Mouse (Mus musculus) heart, adult 2 months (tissue): ENCODE measurements around the gene Epha5. TPM values are rescaled to one million over a fixed set of nuclear protein-coding genes. Genes with fewer than 3 reads are reported as not detected.

Experiments
- DNase-seq, 2 experiments: peaks; one replicate each; pipeline ENCODE4 v3.0.0; 2021
- H3K27ac ChIP-seq: fragments of 200-600 bp; 2 replicates; pipeline ENCODE4 v1.8.1; 2022
- H3K27me3 ChIP-seq: fragments of 200-500 bp; 2 replicates; pipeline ENCODE4 v1.6.1; 2012; ENCODE audit warnings: mild to moderate bottlenecking, low read length, inconsistent platforms, mixed read lengths; ENCODE audit not compliant: control insufficient read depth, insufficient read depth
- H3K36me3 ChIP-seq: fragments of 200-500 bp; 2 replicates; pipeline ENCODE4 v1.6.1; 2012; ENCODE audit warnings: low read length, inconsistent platforms; ENCODE audit not compliant: control insufficient read depth, insufficient read depth
- H3K4me1 ChIP-seq: fragments of 200-500 bp; 2 replicates; pipeline ENCODE4 v1.6.1; 2011; ENCODE audit warnings: low read length; ENCODE audit not compliant: control insufficient read depth, insufficient read depth
- H3K4me3 ChIP-seq: fragments of 200-600 bp; 2 replicates; pipeline ENCODE4 v1.8.1; 2022
- H3K79me2 ChIP-seq: fragments of 200-500 bp; replicated peaks from 2 replicates; pipeline ENCODE4 v1.6.1; 2012; ENCODE audit warnings: mild to moderate bottlenecking, inconsistent platforms, low read length, moderate library complexity, mixed read lengths; ENCODE audit not compliant: control insufficient read depth, insufficient read depth
- H3K9ac ChIP-seq: fragments of 200-500 bp; 2 replicates; pipeline ENCODE4 v1.6.1; 2012; ENCODE audit warnings: low read depth, mild to moderate bottlenecking, control low read depth, inconsistent platforms, low read length, mixed read lengths
- CTCF ChIP-seq: fragments of 200-600 bp; IDR thresholded peaks from 2 replicates; pipeline ENCODE4 v1.8.1; 2022; ENCODE audit warnings: antibody characterized with exemption, mild to moderate bottlenecking, moderate library complexity
- EP300 ChIP-seq: fragments of 200-500 bp; IDR thresholded peaks from 2 replicates; pipeline ENCODE4 v1.6.1; 2011; ENCODE audit warnings: low read depth, low read length, control low read depth; ENCODE audit not compliant: insufficient read depth
- POLR2A ChIP-seq: fragments of 200-500 bp; IDR thresholded peaks from 2 replicates; pipeline ENCODE4 v1.6.1; 2011; ENCODE audit warnings: mild to moderate bottlenecking, low read depth, low read length, control low read depth; ENCODE audit not compliant: insufficient read depth
- WGBS: fragments of 180-500 bp; shearing (Covaris S2); methylation state at CpG from one replicate; pipeline ENCODE4 v1.1.7; 2018; 5-methylcytosine and 5-hydroxymethylcytosine counted together
- intact Hi-C: fragments of 180-260 bp; cut with DNase I; formaldehyde crosslinking; loops from one replicate; pipeline ENCODE4 v1.15.1; 2025
- polyA plus RNA-seq: library from polyadenylated mRNA; depleted of rRNA; stranded (reverse); fragments of >200 nt; gene quantifications from 2 replicates; pipeline ENCODE4 v1.2.3, GENCODE M21; 2012
- total RNA-seq, 2 experiments: library from RNA; stranded (reverse); gene quantifications; 2 replicates each; pipeline ENCODE4 v1.2.3; 2021

The Epha5 gene
- total and polyA plus RNA-seq, 3 experiments, result 0.04 to 0.07 TPM; not detected in 1

- H3K79me2 ChIP-seq, result no peaks in the 10 kb centered on the region
- DNase-seq, result no peak
- H3K27ac ChIP-seq, result no peak overlapping the region
- no peak for TF ChIP-seq POLR2A
- no peak for TF ChIP-seq CTCF
- no peak for TF ChIP-seq EP300
- intact Hi-C loops, result no loop called here
- H3K27me3 ChIP-seq, result no peaks in the 10 kb centered on the region
- H3K4me1 ChIP-seq, result no peaks in the 10 kb centered on the region
- H3K4me3 ChIP-seq, result no peak overlapping the region
- 74% methylated on average over 3 of the region's 3 CpGs for WGBS
- no peak overlapping the region for H3K9ac ChIP-seq
- no peaks in the 10 kb centered on the region for H3K36me3 ChIP-seq
Measured at GRCm38 (mm10) chr5:84359430-84359829, 57.8 kb downstream of the Epha5 start.

GRCm38 (mm10) chr5:84353069-84353468 is 64.1 kb downstream of the Epha5 start:
- Histone ChIP-seq H3K79me2 (no peaks in the 10 kb centered on the region), H3K9ac (no peak overlapping the region), H3K36me3 (no peaks in the 10 kb centered on the region), H3K27ac (no peak overlapping the region), H3K4me3 (no peak overlapping the region), H3K4me1 (no peaks in the 10 kb centered on the region), H3K27me3 (no peaks in the 10 kb centered on the region)
- intact Hi-C loops, result no loop called here
- TF ChIP-seq POLR2A (no peak), EP300 (no peak), CTCF (no peak)
- 58% methylated on average over 5 of the region's 5 CpGs for WGBS
- no peak for DNase-seq

- 55% methylated on average over 2 of the region's 2 CpGs for WGBS
Measured at GRCm38 (mm10) chr5:84346728-84347499, 70.3 kb downstream of the Epha5 start.

DNA sequence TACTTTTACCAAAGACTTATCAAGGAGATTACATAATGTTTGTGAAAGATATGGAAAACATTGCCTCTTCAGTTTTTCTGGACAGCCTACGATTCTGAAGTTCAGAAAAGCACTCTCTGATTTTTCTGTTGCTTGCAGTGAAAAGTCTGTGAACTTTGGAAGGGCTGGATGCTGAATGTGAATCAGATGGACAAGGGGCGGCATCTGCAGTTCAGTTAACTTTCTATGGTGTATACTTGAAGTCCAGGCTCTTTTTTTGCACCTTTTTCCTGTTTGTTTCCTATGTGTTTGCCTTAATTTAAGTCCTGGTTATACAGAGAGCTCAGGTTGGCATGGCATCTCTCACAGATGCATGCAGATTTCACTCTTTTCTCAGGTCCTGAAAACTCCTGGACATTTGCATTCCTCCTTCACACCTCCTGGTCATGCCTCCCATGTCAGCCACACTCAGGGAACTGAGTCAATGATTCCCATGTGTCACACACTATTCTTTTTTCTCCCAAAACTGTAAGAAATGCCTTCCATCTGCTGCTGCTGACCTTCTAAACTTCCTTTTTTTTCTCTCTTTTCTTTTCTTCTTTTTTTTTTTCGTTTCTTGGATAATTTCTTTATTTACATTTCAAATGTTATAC is 81.2 kb downstream of the Epha5 start:
- Histone ChIP-seq H3K79me2 (no peaks in the 10 kb centered on the region), H3K27me3 (no peaks in the 10 kb centered on the region), H3K9ac (no peak overlapping the region), H3K36me3 (no peaks in the 10 kb centered on the region), H3K4me1 (no peaks in the 10 kb centered on the region), H3K4me3 (no peak overlapping the region), H3K27ac (no peak overlapping the region)
- DNase-seq, result no peak
- intact Hi-C loops, result no loop called here
- no peak for TF ChIP-seq EP300
- no peak for TF ChIP-seq CTCF
- no peak for TF ChIP-seq POLR2A
- WGBS, result 51% methylated on average over 3 of the region's 3 CpGs

More at GRCm38 (mm10) chr5:84346728-84347499, 70.3 kb downstream of the Epha5 start:
- Histone ChIP-seq H3K36me3 (no peaks in the 10 kb centered on the region), H3K27ac (no peak overlapping the region), H3K4me3 (no peak overlapping the region), H3K27me3 (no peaks in the 10 kb centered on the region), H3K9ac (no peak overlapping the region), H3K4me1 (no peaks in the 10 kb centered on the region), H3K79me2 (no peaks in the 10 kb centered on the region)
- TF ChIP-seq POLR2A, result no peak
- TF ChIP-seq EP300, result no peak
- no peak for TF ChIP-seq CTCF
- DNase-seq, result no peak
- intact Hi-C loops, result no loop called here

DNA sequence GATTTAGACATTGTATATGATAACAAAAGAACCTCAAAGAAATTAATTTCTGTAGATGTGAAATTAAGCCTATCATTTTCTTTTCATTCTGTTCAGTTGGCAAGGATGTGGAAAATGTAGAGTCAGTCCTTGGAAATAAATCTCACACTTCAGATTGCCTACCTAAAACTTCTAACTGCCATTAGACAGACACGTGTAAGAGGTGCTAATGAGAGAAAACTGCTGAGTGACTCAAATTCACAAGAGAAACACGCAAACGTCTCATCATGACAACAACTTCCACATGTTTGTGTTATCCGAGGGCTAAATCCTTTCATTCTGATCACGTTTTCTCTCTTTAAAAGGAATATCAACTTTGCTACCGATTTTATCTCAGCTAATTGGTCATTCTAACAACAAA is 82.7 kb downstream of the Epha5 start:
- Histone ChIP-seq H3K27me3 (no peaks in the 10 kb centered on the region), H3K4me3 (no peak overlapping the region), H3K9ac (no peak overlapping the region), H3K36me3 (no peaks in the 10 kb centered on the region), H3K4me1 (no peaks in the 10 kb centered on the region), H3K27ac (no peak overlapping the region), H3K79me2 (no peaks in the 10 kb centered on the region)
- TF ChIP-seq EP300, result no peak
- no peak for TF ChIP-seq POLR2A
- TF ChIP-seq CTCF, result no peak
- 72% methylated on average over 6 of the region's 6 CpGs for WGBS
- intact Hi-C loops, result no loop called here
- DNase-seq, result no peak

DNA sequence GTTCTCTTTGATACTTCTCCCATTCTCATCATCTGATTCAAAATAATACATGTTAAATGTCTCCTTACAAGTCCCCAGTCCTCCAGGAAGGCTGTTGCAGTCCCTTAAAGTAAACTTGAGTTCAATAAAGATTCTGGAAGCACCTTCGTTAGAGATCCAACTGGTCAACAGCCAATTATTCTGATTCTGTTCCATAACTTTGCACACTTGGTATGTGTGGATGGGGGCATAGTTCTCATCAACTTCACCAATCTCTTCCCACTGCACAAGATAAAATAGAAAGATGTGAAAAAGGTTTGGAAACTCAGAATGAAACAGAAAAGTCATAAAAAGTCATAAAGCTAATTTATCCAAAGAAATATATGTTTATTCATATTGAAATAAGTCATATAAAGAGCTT is 85.6 kb downstream of the Epha5 start:
- WGBS, result 79% methylated on average over 1 of the region's 1 CpGs
- TF ChIP-seq POLR2A, result no peak
- TF ChIP-seq EP300, result no peak
- TF ChIP-seq CTCF, result no peak

More for the DNA sequence above, 85.6 kb downstream of the Epha5 start:
- Histone ChIP-seq H3K9ac (no peak overlapping the region), H3K4me1 (no peaks in the 10 kb centered on the region), H3K27me3 (no peaks in the 10 kb centered on the region), H3K27ac (no peak overlapping the region), H3K4me3 (no peak overlapping the region), H3K79me2 (no peaks in the 10 kb centered on the region), H3K36me3 (no peaks in the 10 kb centered on the region)
- intact Hi-C loops, result no loop called here
- no peak for DNase-seq
